Mouse (Mus musculus): ENCODE measurements at regions not wholly inside any gene's neighbourhood (a gene's known extent, or its start where the extent isn't known, plus 50 kb on each side); places are given as distances from the start of the nearest gene placed in this dataset.

GRCm38 (mm10) chr6:51760372-51760771, 236.7 kb downstream of the Snx10 start:
- ATAC-seq (ENCODE audit: insufficient number of reproducible peaks, insufficient read depth, low FRiP score, low TSS enrichment, low read depth): no peak
- Histone ChIP-seq H3K4me2 (no peak overlapping the region), H3K36me3 (no peaks in the 10 kb centered on the region), H3K9me3 (no peaks in the 10 kb centered on the region), H3K4me3 (no peak overlapping the region), H3K27me3 (no peaks in the 10 kb centered on the region), H3K4me1 (no peaks in the 10 kb centered on the region), H3K27ac (no peak overlapping the region), H3K9ac (no peak overlapping the region)
- WGBS: 68% methylated on average over 5 of the region's 5 CpGs

DNA sequence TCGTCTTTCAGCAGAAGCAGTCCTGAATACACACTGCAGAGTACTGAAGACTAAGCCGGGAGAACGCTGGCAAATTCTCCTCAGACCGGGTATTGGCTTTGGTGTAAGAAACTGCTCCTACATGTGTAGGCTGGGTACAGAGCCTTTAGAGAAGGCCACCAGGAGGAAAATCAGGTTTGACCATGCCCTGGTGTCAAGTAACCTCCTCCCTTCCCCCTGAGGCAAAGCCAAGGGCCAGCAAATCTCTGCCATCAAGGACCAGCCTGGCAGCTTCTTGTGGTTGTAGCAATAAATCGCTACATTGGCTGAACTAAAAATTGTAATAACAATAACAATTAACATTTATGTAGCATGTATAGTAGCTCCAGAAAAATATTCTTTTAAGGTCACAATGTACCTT, 237.8 kb downstream of the Snx10 start:
- H3K4me1 ChIP-seq: no peaks in the 10 kb centered on the region
- H3K27me3 ChIP-seq: peaks cover 3% of the 10 kb centered on the region
- H3K36me3 ChIP-seq: no peaks in the 10 kb centered on the region
- no peak overlapping the region for H3K4me2 ChIP-seq
- no peaks in the 10 kb centered on the region for H3K9me3 ChIP-seq
- WGBS: 71% methylated on average over 5 of the region's 5 CpGs
- no peak overlapping the region for H3K27ac ChIP-seq
- no peak overlapping the region for H3K4me3 ChIP-seq
- no peak for ATAC-seq (ENCODE audit: insufficient number of reproducible peaks, insufficient read depth, low FRiP score, low TSS enrichment, low read depth)
- no peak overlapping the region for H3K9ac ChIP-seq

DNA sequence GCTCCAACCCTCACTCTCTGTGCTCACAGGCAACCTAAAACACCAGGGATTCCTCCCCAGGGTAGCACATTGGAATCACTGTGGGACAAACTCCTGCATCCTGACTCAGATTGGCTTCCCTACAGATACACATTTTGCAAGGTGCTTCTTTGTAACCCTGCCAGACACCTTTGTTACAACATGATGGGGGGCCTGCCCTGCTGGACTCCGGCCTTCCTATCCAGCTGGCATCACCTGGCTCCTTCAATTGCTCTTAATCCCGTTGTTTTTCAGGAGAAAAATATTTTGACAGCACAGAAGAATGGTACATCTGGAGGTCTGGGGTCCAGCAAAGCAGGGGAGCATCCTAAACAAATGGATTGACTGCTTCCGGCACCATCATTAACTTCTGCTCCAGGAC, 242.8 kb downstream of the Snx10 start:
- Histone ChIP-seq H3K4me3 (no peak overlapping the region), H3K4me2 (no peak overlapping the region), H3K9ac (no peak overlapping the region), H3K4me1 (peaks cover 9% of the 10 kb centered on the region), H3K9me3 (no peaks in the 10 kb centered on the region), H3K36me3 (no peaks in the 10 kb centered on the region), H3K27me3 (peaks cover 6% of the 10 kb centered on the region), H3K27ac (no peak overlapping the region)
- no peak for ATAC-seq (ENCODE audit: insufficient number of reproducible peaks, insufficient read depth, low FRiP score, low TSS enrichment, low read depth)
- WGBS: 37% methylated on average over 3 of the region's 3 CpGs

- peaks cover 6% of the 10 kb centered on the region for H3K27me3 ChIP-seq
- peak overlapping the region; percentile 41; the same call in 1 of the 2 replicates for H3K9ac ChIP-seq
- WGBS: 12% methylated on average over 15 of the region's 15 CpGs
- H3K27ac ChIP-seq: no peak overlapping the region
- H3K4me1 ChIP-seq: peaks cover 9% of the 10 kb centered on the region
- peak overlapping the region; percentile 53 for H3K4me2 ChIP-seq
- no peaks in the 10 kb centered on the region for H3K36me3 ChIP-seq
- peak overlapping the region; percentile 21 for H3K4me3 ChIP-seq
- H3K9me3 ChIP-seq: no peaks in the 10 kb centered on the region
- ATAC-seq (ENCODE audit: insufficient number of reproducible peaks, insufficient read depth, low FRiP score, low TSS enrichment, low read depth): no peak
Measured at GRCm38 (mm10) chr6:51767582-51768341, 244.1 kb downstream of the Snx10 start.

- no peak overlapping the region for H3K4me3 ChIP-seq
- H3K27ac ChIP-seq: no peak overlapping the region
- H3K4me2 ChIP-seq: no peak overlapping the region
- 80% methylated on average over 9 of the region's 9 CpGs for WGBS
- H3K9me3 ChIP-seq: no peaks in the 10 kb centered on the region
- peaks cover 9% of the 10 kb centered on the region for H3K4me1 ChIP-seq
- no peaks in the 10 kb centered on the region for H3K36me3 ChIP-seq
- H3K9ac ChIP-seq: no peak overlapping the region
- no peak for ATAC-seq (ENCODE audit: insufficient number of reproducible peaks, insufficient read depth, low FRiP score, low TSS enrichment, low read depth)
- H3K27me3 ChIP-seq: peaks cover 6% of the 10 kb centered on the region
Measured at GRCm38 (mm10) chr6:51771001-51771400, 241.3 kb downstream of the Skap2 start.

DNA sequence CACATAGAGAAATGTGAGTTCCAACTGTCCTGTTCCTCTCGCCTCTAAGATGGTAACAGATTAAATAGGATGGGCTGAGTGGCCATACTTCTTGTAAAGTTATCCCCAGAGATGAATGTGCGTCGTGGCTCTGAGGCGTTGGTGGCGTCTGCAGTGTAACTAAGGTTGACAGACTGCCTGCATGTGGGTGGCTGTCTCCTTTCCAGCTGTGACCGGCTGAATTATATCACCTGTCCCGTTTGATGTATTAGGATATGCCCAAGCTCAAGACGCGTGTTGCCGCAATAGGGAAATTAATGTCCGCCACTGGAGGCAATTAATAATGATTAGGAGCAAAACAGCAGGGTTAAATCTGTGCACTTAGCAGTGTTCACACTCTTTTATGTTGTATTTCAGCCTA, 240.9 kb downstream of the Skap2 start:
- H3K27me3 ChIP-seq: peaks cover 4% of the 10 kb centered on the region
- no peaks in the 10 kb centered on the region for H3K9me3 ChIP-seq
- no peak for ATAC-seq (ENCODE audit: insufficient number of reproducible peaks, insufficient read depth, low FRiP score, low TSS enrichment, low read depth)
- H3K27ac ChIP-seq: no peak overlapping the region
- no peaks in the 10 kb centered on the region for H3K36me3 ChIP-seq
- no peak overlapping the region for H3K4me3 ChIP-seq
- H3K4me1 ChIP-seq: peaks cover 9% of the 10 kb centered on the region
- no peak overlapping the region for H3K4me2 ChIP-seq
- H3K9ac ChIP-seq: no peak overlapping the region
- 77% methylated on average over 11 of the region's 11 CpGs for WGBS

- no peak for ATAC-seq (ENCODE audit: insufficient number of reproducible peaks, insufficient read depth, low FRiP score, low TSS enrichment, low read depth)
- Histone ChIP-seq H3K4me2 (no peak overlapping the region), H3K9ac (no peak overlapping the region), H3K9me3 (no peaks in the 10 kb centered on the region), H3K4me3 (no peak overlapping the region), H3K27me3 (no peaks in the 10 kb centered on the region), H3K4me1 (no peaks in the 10 kb centered on the region), H3K27ac (no peak overlapping the region), H3K36me3 (no peaks in the 10 kb centered on the region)
- WGBS: 78% methylated on average over 3 of the region's 3 CpGs
Measured at GRCm38 (mm10) chr6:51774771-51775170, 237.6 kb downstream of the Skap2 start.

DNA sequence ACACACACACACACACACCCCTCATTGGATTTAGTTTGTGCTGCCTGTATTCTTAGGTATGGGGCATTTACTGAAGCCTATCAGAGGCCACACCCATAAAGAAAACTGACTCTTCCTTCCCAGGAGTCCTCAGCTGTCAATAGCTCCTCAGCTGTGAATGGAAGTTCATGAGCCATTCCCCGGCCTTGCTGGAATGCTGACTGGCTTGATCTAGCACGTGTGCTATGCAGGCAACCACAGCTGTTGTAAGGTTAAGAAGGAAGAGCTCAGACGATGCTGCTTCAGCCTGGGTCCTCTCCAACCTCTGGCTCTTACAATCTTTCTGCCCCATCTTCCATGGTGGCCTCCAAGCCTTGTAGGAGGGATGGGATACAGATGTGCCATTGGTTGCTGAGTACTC, 226.7 kb downstream of the Skap2 start:
- 50% methylated on average over 3 of the region's 3 CpGs for WGBS
- no peak overlapping the region for H3K4me2 ChIP-seq
- no peaks in the 10 kb centered on the region for H3K4me1 ChIP-seq
- H3K9me3 ChIP-seq: no peaks in the 10 kb centered on the region
- H3K27me3 ChIP-seq: no peaks in the 10 kb centered on the region
- H3K27ac ChIP-seq: no peak overlapping the region
- ATAC-seq (ENCODE audit: insufficient number of reproducible peaks, insufficient read depth, low FRiP score, low TSS enrichment, low read depth): no peak
- no peak overlapping the region for H3K9ac ChIP-seq
- H3K36me3 ChIP-seq: no peaks in the 10 kb centered on the region
- no peak overlapping the region for H3K4me3 ChIP-seq

- no peak for ATAC-seq (ENCODE audit: insufficient number of reproducible peaks, insufficient read depth, low FRiP score, low TSS enrichment, low read depth)
- Histone ChIP-seq H3K9ac (no peak overlapping the region), H3K4me2 (no peak overlapping the region), H3K4me1 (no peaks in the 10 kb centered on the region), H3K36me3 (no peaks in the 10 kb centered on the region), H3K27me3 (no peaks in the 10 kb centered on the region), H3K27ac (no peak overlapping the region), H3K9me3 (no peaks in the 10 kb centered on the region), H3K4me3 (no peak overlapping the region)
- 75% methylated on average over 3 of the region's 3 CpGs for WGBS
Measured at GRCm38 (mm10) chr6:51786836-51787235, 225.5 kb downstream of the Skap2 start.

GRCm38 (mm10) chr6:51788156-51788555, 224.2 kb downstream of the Skap2 start:
- H3K4me2 ChIP-seq: no peak overlapping the region
- H3K27ac ChIP-seq: no peak overlapping the region
- ATAC-seq (ENCODE audit: insufficient number of reproducible peaks, insufficient read depth, low FRiP score, low TSS enrichment, low read depth): no peak
- WGBS: 79% methylated on average over 9 of the region's 9 CpGs
- no peak overlapping the region for H3K9ac ChIP-seq
- no peaks in the 10 kb centered on the region for H3K4me1 ChIP-seq
- H3K4me3 ChIP-seq: no peak overlapping the region
- H3K27me3 ChIP-seq: no peaks in the 10 kb centered on the region
- no peaks in the 10 kb centered on the region for H3K9me3 ChIP-seq
- H3K36me3 ChIP-seq: no peaks in the 10 kb centered on the region

DNA sequence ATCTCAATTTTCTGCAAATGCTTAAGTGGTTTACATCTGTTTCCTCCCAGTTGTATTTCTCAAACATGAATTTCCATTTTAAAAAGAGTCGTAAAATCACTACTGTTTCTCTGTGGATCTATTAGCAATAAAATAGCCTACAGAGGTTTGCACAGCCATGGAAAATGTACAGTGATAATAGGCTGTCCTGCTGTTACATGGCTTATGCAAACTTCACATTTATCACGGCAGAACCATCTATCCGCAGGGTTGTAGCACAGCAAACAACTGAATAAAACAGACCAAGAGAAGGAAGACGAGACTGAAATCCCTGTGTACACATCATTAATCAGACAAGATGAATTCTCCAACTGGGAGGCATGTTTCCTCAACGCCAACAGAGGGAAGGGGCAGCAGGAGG, 222.1 kb downstream of the Skap2 start:
- Histone ChIP-seq H3K9ac (no peak overlapping the region), H3K4me2 (no peak overlapping the region), H3K4me1 (no peaks in the 10 kb centered on the region), H3K9me3 (no peaks in the 10 kb centered on the region), H3K27ac (no peak overlapping the region), H3K27me3 (no peaks in the 10 kb centered on the region), H3K36me3 (no peaks in the 10 kb centered on the region), H3K4me3 (no peak overlapping the region)
- no peak for ATAC-seq (ENCODE audit: insufficient number of reproducible peaks, insufficient read depth, low FRiP score, low TSS enrichment, low read depth)
- 86% methylated on average over 5 of the region's 5 CpGs for WGBS

- Histone ChIP-seq H3K4me1 (no peaks in the 10 kb centered on the region), H3K27ac (no peak overlapping the region), H3K36me3 (no peaks in the 10 kb centered on the region), H3K27me3 (no peaks in the 10 kb centered on the region), H3K9ac (no peak overlapping the region), H3K4me3 (no peak overlapping the region), H3K9me3 (no peaks in the 10 kb centered on the region), H3K4me2 (no peak overlapping the region)
- WGBS: 88% methylated on average over 7 of the region's 7 CpGs
- ATAC-seq (ENCODE audit: insufficient number of reproducible peaks, insufficient read depth, low FRiP score, low TSS enrichment, low read depth): no peak
Measured at GRCm38 (mm10) chr6:51790693-51791092, 221.7 kb downstream of the Skap2 start.
